Mouse (Mus musculus) bone marrow macrophage, adult 2 months (primary cell): Measurements from ENCODE around the gene Zfp382. TPM values are rescaled to one million over a fixed set of nuclear protein-coding genes. Genes with fewer than 3 reads are reported as not detected.
"Not testable (repeated sequence)": the region's sequence is repeated elsewhere in the genome, so short reads cannot be mapped to it uniquely, and the experiment has no call there.

Source experiments
- H3K27ac ChIP-seq: 2 replicates; pipeline ENCODE4 v1.5.1; 2012; ENCODE audit warnings: low read depth, low read length; ENCODE audit not compliant: insufficient read depth
- H3K4me1 ChIP-seq: 2 replicates; pipeline ENCODE4 v1.6.1; 2012; ENCODE audit warnings: low read length; ENCODE audit not compliant: control insufficient read depth, insufficient read depth
- H3K4me3 ChIP-seq: 2 replicates; pipeline ENCODE4 v1.5.1; 2012; ENCODE audit warnings: mild to moderate bottlenecking, low read length, moderate library complexity; ENCODE audit not compliant: insufficient read depth
- CTCF ChIP-seq: IDR thresholded peaks from 2 replicates; pipeline ENCODE4 v1.5.1; 2012; ENCODE audit warnings: low read depth, mild to moderate bottlenecking, low read length, moderate library complexity
- POLR2A ChIP-seq: IDR thresholded peaks from 2 replicates; pipeline ENCODE4 v1.6.1; 2012; ENCODE audit warnings: mild to moderate bottlenecking, low read depth, low read length, borderline replicate concordance
- polyA plus RNA-seq: library from polyadenylated mRNA; stranded (reverse); fragments of >200 nt; gene quantifications from 2 replicates; pipeline ENCODE4 v1.2.4, GENCODE M21; 2012; ENCODE audit not compliant: missing spikeins, insufficient read depth, insufficient read length

Gene Zfp382
- polyA plus RNA-seq, 1 experiment: 7.7 TPM

DNA sequence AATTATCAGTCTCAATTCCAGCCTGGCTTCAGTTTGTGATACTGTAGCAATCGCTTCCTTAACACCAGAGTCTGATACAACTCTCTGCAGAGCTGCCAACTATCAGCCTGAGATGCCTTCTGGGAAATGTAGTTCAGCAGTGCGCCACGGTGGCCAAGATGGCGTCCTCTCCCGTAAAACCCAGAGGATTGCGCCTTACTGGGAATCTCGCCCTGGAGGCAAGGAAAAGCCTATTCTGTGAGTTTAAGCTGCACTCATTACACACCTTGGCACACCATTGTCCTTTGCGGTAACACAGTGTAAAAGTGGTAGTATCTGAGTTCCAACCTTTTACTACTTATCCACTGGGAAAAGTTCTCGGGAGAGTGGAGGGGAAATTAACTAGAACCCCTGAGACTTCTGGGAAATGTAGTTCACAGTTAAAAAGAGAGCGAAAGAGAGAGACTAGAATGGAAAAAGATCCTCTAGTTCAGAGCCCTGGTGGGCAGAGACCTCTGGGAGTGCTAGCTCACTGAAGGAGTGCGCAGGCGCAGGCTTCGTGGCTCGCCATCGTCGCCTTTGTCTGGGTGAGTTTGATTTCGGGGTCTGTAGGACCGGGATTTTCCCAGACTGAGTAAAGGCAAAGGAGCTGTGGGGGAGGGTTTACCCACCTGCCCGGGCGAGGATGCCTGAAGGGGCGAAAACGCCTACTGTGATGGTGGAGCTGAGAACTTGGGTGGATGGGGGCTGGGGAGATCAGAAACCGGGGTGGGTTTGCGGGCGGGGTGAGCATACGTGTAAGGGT is 26.9 kb upstream of the Zfp382 start, which contains the start of gene Zfp260:
TSS of gene Zfp260 (plus strand) at position 132 of the 784 bp plus-strand sequence.
- TF ChIP-seq POLR2A (no peak), CTCF (no peak; the same call in 1 of the 2 replicates)
- peak within 1 kb of the TSS; percentile 75 for H3K27ac ChIP-seq
- peaks cover 7% of the 10 kb centered on the region for H3K4me1 ChIP-seq
- peak within 1 kb of the TSS; percentile 81 for H3K4me3 ChIP-seq

- H3K4me3 ChIP-seq: peak overlapping the region; percentile 81
- peaks cover 7% of the 10 kb centered on the region for H3K4me1 ChIP-seq
- no peak overlapping the region for H3K27ac ChIP-seq
- TF ChIP-seq POLR2A (no peak), CTCF (no peak)
Measured at GRCm38 (mm10) chr7:30095551-30096125, 26.1 kb upstream of the Zfp382 start.

DNA sequence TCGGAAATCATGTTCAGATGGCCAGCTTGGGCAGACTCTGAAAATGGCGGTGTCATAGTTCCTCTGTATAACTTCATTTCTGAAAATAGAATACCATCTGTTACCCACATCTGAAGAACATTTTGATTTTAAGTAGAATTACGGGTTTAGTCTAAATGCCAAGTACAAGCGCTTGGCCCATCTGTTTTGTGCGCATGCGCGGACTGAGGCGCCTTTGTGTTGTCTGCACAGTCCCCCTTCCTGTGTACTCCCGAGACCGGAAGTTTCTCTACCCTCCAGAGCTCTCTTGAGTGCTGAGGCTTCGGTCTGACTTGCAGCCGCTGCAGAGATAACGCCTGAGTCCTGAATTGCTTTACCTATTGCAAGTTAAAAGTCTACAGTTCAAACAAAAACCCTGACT is 22.4 kb upstream of the Zfp382 start:
- no peak overlapping the region for H3K4me3 ChIP-seq
- TF ChIP-seq POLR2A (no peak), CTCF (no peak)
- peaks cover 4% of the 10 kb centered on the region for H3K4me1 ChIP-seq
- no peak overlapping the region for H3K27ac ChIP-seq

DNA sequence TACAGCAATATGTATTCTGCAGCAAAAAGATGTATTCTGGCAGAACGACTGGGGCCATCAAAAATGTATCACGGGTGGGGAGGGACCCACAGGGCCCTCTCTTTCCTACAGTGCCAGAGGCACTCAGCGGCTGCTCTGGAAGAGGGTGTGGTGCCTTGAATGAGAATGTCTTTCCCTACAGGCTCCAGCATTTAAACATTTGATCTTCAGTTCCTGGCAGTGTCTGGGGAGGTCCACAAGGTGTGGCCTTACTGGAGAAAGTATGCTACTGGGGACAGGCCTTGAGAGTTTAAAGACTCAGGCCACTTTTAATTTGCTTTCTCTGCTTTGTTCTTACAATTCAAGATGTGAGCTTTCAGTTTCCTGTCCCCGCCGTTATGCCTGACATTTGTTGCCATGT is 5.7 kb upstream of the Zfp382 start:
- Histone ChIP-seq H3K4me3 (no peak overlapping the region), H3K4me1 (peaks cover 2% of the 10 kb centered on the region; the same call in 1 of the 2 replicates), H3K27ac (no peak overlapping the region)
- TF ChIP-seq CTCF: no peak
- no peak for TF ChIP-seq POLR2A

- not testable (repeated sequence) for H3K27ac ChIP-seq, H3K4me1 ChIP-seq, H3K4me3 ChIP-seq
Measured at GRCm38 (mm10) chr7:30117935-30118334, 3.8 kb upstream of the Zfp382 start.

DNA sequence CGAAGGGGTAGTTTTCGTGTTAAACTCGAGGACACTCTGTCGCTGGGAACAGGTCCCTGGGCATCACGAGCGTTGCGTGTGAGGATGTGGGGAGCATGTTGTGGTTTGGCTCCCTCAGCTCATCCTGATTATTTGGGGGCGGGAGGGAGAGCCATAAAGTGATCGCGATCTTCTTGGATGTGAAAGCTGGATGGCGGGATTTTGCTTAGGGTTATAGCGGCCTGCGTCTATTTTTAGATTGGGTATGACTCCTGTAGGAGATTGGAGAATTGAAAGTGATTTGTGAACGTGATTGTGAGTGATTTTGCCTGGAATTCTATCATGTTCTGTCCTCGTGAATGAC is 417 bp downstream of the Zfp382 start:
- H3K27ac ChIP-seq: peak overlapping the region; percentile 22
- no peak for TF ChIP-seq POLR2A
- no peak for TF ChIP-seq CTCF
- peaks cover 7% of the 10 kb centered on the region; the same call in 1 of the 2 replicates for H3K4me1 ChIP-seq
- peak overlapping the region; percentile 89 for H3K4me3 ChIP-seq

DNA sequence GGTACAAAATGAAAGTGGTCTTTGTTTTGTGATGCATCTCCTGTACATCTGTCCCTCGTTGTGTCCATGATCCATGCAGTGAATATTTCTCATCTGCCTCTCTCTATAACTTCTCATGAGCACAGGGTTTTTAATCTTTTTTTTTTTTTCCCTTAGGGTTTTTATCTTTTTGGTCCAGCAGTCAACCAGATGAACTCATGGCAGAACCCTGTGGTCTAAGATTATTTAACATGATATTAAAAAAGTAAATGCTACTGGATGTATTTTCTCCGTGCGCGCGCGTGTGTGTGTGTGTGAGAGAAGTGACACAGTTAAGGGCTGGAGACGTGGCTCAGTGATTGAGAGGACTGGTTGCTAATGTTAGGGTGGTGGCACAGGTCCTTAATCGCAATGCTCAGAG is 8.2 kb downstream of the Zfp382 start:
- Histone ChIP-seq H3K27ac (no peak overlapping the region), H3K4me3 (no peak overlapping the region), H3K4me1 (no peaks in the 10 kb centered on the region)
- TF ChIP-seq POLR2A: no peak
- no peak for TF ChIP-seq CTCF

GRCm38 (mm10) chr7:30132396-30132795 is 10.7 kb downstream of the Zfp382 start:
- Histone ChIP-seq H3K4me1 (no peaks in the 10 kb centered on the region), H3K4me3 (no peak overlapping the region), H3K27ac (no peak overlapping the region)
- TF ChIP-seq CTCF: no peak

DNA sequence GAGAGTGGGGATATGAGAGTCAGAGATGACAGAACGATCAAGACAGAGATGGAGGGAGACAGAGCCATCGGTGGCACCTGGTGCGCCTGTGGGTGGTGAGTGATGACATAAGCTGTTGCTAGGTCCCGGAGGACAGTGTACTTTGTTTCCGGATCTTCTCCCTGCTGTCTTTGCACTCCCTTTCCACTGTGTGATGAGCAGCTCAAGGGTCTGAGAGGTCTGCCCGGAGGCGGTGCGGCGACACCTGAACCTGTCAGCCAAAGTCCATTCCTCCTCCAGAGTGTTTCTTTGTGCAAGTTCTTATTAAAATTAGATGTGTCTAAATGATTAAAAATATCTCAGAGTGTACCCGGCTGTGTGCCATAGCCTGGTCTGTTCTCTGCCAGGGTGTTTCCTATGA is 15.1 kb downstream of the Zfp382 start:
- Histone ChIP-seq H3K4me3 (no peak overlapping the region), H3K27ac (no peak overlapping the region), H3K4me1 (no peaks in the 10 kb centered on the region)
- TF ChIP-seq CTCF: no peak
- no peak for TF ChIP-seq POLR2A

DNA sequence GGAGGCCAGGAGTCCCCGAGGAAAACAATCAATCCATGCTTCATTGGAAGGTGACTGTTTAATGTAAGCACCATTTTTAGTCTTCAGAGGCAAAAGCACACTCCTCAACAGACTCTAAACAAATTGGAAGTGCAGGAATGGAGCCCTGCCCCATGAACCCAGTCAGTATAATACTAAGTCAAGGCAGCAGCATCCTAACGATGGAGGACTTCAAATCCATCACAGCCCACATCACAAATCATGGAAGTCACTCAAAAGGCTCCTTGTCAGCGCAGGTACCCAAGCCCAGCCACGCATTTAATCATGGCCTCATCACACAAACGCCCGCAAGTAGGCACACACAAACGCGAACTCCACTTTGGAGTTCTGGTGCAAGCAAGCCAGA is 21.4 kb downstream of the Zfp382 start:
- peak overlapping the region; percentile 44 for H3K4me3 ChIP-seq
- TF ChIP-seq CTCF: no peak
- TF ChIP-seq POLR2A: no peak
- H3K4me1 ChIP-seq: no peaks in the 10 kb centered on the region
- H3K27ac ChIP-seq: no peak overlapping the region

GRCm38 (mm10) chr7:30143555-30144209 is 21.9 kb downstream of the Zfp382 start:
- Histone ChIP-seq H3K27ac (no peak overlapping the region), H3K4me1 (no peaks in the 10 kb centered on the region), H3K4me3 (peak overlapping the region; percentile 44)
- TF ChIP-seq POLR2A: no peak
- TF ChIP-seq CTCF: no peak
